Mouse (Mus musculus) midbrain, embryonic 12.5 days (tissue): ENCODE results near the gene Zfp462. TPM values are rescaled to one million over a fixed set of nuclear protein-coding genes. Genes with fewer than 3 reads are reported as not detected.

Experiments
- ATAC-seq: fragments of 200-750 bp; cut with Nextera tagmentation; 2 replicates; pipeline ENCODE4 v1.8.0; 2017; ENCODE audit warnings: low read depth, moderate TSS enrichment, moderate library complexity; ENCODE audit not compliant: low FRiP score
- H3K27ac ChIP-seq: fragments of 300-500 bp; sonication (generic); replicated peaks from 2 replicates; pipeline ENCODE4 v1.5.1; 2016; ENCODE audit warnings: mild to moderate bottlenecking
- H3K27me3 ChIP-seq: fragments of 300-500 bp; sonication (generic); 2 replicates; pipeline ENCODE4 v1.6.1; 2016; ENCODE audit warnings: mild to moderate bottlenecking
- H3K36me3 ChIP-seq: fragments of 300-500 bp; sonication (generic); 2 replicates; pipeline ENCODE4 v1.6.1; 2016
- H3K4me1 ChIP-seq: fragments of 300-500 bp; sonication (generic); 2 replicates; pipeline ENCODE4 v1.6.1; 2016
- H3K4me2 ChIP-seq: fragments of 300-500 bp; sonication (generic); replicated peaks from 2 replicates; pipeline ENCODE4 v1.6.1; 2016; ENCODE audit warnings: mild to moderate bottlenecking, moderate library complexity
- H3K4me3 ChIP-seq: fragments of 300-500 bp; sonication (generic); 2 replicates; pipeline ENCODE4 v1.5.1; 2016; ENCODE audit warnings: mild to moderate bottlenecking
- H3K9ac ChIP-seq: fragments of 300-500 bp; sonication (generic); replicated peaks from 2 replicates; pipeline ENCODE4 v1.6.1; 2016; ENCODE audit warnings: mild to moderate bottlenecking, moderate library complexity
- H3K9me3 ChIP-seq: fragments of 300-500 bp; sonication (generic); 2 replicates; pipeline ENCODE4 v1.6.1; 2016; ENCODE audit warnings: mild to moderate bottlenecking
- WGBS: fragments of 180-500 bp; shearing (Covaris S2); methylation state at CpG from one replicate; pipeline ENCODE4 v1.1.7; 2016; 5-methylcytosine and 5-hydroxymethylcytosine counted together
- polyA plus RNA-seq: library from polyadenylated mRNA; unstranded; fragments of >200 nt; fragmentation: Nextera tagmentation; extraction: Ambion mirVana; gene quantifications from 2 replicates; pipeline ENCODE4 v1.2.1, GENCODE M21; 2016

Gene Zfp462
- polyA plus RNA-seq, 1 experiment from 2014 or later = 20.2 TPM

DNA sequence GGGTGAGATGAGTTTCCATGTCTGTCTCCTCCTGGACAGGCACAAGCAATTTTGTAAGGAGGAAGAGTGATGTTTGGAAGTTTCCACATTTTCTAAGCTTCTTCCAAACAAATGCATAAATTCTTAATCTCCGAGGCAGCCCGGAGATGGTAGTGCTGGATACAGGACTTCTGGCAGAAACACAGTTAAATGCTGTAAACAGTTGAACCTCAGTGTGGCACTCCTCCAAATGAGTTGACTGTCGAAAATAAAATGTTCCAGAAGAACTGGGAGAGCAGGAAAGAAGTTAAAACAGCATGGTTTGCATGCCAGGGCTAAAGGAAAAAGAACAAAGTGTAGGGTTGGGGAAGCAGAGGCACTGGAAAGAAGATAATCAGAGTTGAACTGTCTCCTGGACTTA lies 9.6 kb downstream of the Zfp462 start:
- 93% methylated on average over 3 of the region's 3 CpGs for WGBS

DNA sequence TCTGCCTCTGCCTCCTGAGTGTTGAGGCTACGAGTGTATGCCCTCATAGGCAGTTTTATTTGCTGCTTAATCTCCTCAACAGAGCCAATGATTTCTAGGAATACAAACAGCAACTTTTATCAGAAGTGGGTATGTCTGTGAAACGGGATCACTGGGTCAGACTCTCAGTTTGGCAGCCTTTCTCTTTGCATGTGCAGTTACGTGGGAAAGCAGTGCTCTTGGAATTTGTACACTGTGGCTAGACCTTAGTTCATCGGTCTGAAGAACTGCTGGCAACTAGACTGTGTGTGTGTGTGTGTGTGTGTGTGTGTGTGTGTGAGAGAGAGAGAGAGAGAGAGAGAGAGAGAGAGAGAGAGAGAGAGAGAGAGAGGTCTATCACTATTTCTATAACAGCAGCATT lies 15.9 kb downstream of the Zfp462 start:
- no peak for ATAC-seq
- H3K36me3 ChIP-seq = peaks cover 33% of the 10 kb centered on the region

More for the DNA sequence above, 9.6 kb downstream of the Zfp462 start:
- Histone ChIP-seq H3K4me2 (no peak overlapping the region), H3K27me3 (no peaks in the 10 kb centered on the region), H3K36me3 (peaks cover 29% of the 10 kb centered on the region), H3K9me3 (no peaks in the 10 kb centered on the region), H3K4me3 (no peak overlapping the region), H3K27ac (no peak overlapping the region), H3K4me1 (peaks cover 44% of the 10 kb centered on the region), H3K9ac (no peak overlapping the region)
- ATAC-seq = no peak

DNA sequence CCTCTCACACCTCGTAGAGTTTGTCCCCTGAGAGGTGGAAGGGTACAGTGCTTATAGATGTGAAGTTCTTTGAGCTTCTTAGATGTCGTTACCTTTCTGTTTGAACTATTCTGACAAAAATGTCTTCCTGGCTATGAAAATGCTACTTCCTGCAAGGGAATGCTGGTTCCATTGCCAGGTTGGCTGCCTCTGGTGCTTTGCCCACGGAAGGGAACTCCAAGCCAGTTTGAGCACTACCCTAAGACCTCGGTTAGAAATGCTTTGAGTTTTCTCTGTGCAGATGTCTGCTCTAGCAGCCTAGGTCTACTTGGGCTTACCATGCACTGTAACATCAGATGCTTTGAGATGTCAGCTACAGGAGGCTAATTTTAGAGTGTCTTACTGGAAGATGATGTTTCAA lies 17.3 kb downstream of the Zfp462 start:
- Histone ChIP-seq H3K4me1 (peaks cover 26% of the 10 kb centered on the region), H3K9me3 (no peaks in the 10 kb centered on the region), H3K36me3 (peaks cover 38% of the 10 kb centered on the region), H3K4me3 (no peak overlapping the region), H3K9ac (no peak overlapping the region), H3K27me3 (no peaks in the 10 kb centered on the region), H3K4me2 (no peak overlapping the region), H3K27ac (no peak overlapping the region)
- 91% methylated on average over 4 of the region's 4 CpGs for WGBS
- no peak for ATAC-seq

More for the DNA sequence above, 15.9 kb downstream of the Zfp462 start:
- Histone ChIP-seq H3K27me3 (no peaks in the 10 kb centered on the region), H3K4me1 (peaks cover 16% of the 10 kb centered on the region; the same call in 1 of the 2 replicates), H3K9ac (no peak overlapping the region), H3K9me3 (no peaks in the 10 kb centered on the region), H3K4me2 (no peak overlapping the region), H3K27ac (no peak overlapping the region), H3K4me3 (no peak overlapping the region)
- 91% methylated on average over 4 of the region's 4 CpGs for WGBS

DNA sequence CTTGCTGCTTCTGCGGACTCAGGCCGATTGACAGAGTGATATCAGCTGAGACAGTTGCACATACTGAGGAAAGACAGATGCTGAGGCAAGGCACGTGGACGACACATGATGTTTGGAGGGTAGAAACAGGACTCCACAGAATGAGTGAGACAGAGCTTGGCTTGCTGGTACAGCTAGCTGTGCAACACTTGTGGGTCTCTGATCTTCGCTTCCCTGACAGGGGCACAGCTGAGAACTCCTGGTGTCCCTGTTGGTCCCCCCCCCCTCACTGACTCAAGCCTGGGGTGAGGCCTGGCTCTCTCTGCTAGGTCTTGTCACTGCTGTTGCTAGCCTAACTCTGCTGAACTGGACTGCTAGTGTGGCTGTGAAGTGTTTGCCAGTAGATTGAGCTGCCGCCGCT lies 18.7 kb downstream of the Zfp462 start:
- peaks cover 34% of the 10 kb centered on the region for H3K36me3 ChIP-seq
- H3K9me3 ChIP-seq = no peaks in the 10 kb centered on the region
- no peak overlapping the region for H3K4me3 ChIP-seq
- ATAC-seq = no peak
- no peak overlapping the region for H3K9ac ChIP-seq
- 87% methylated on average over 7 of the region's 7 CpGs for WGBS
- H3K4me1 ChIP-seq = peaks cover 28% of the 10 kb centered on the region
- H3K4me2 ChIP-seq = no peak overlapping the region
- H3K27me3 ChIP-seq = no peaks in the 10 kb centered on the region
- H3K27ac ChIP-seq = no peak overlapping the region

DNA sequence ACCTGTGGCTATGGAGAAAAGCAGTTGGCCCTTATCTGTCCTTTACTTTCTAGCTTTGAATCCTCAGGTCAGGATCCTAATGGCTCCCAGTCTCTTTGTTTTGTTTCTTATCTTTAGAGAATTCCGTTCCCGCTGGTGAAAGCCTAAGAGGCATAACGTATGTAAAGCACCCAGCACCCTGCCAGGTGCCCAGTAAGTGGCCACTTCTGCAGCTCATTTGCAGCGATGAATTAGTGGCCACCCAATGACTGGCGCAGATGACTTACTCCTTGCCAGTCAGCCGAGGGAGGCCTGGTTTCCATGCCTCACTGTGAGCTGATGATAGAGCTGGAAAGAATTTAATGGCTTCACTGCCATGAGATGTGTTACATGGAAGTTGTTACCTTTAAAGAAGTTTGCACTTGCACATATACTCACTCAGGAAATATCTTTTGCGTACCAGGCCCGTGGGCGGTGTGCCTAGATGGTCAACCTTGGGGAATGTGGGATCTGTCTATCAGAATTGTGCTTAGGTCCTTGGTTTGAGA lies 20.4 kb downstream of the Zfp462 start:
- H3K27me3 ChIP-seq = no peaks in the 10 kb centered on the region
- H3K27ac ChIP-seq = no peak overlapping the region
- H3K9me3 ChIP-seq = no peaks in the 10 kb centered on the region
- H3K36me3 ChIP-seq = peaks cover 41% of the 10 kb centered on the region
- H3K4me2 ChIP-seq = no peak overlapping the region
- H3K9ac ChIP-seq = no peak overlapping the region
- WGBS = 70% methylated on average over 9 of the region's 9 CpGs
- no peak for ATAC-seq
- H3K4me1 ChIP-seq = peaks cover 28% of the 10 kb centered on the region
- no peak overlapping the region for H3K4me3 ChIP-seq

DNA sequence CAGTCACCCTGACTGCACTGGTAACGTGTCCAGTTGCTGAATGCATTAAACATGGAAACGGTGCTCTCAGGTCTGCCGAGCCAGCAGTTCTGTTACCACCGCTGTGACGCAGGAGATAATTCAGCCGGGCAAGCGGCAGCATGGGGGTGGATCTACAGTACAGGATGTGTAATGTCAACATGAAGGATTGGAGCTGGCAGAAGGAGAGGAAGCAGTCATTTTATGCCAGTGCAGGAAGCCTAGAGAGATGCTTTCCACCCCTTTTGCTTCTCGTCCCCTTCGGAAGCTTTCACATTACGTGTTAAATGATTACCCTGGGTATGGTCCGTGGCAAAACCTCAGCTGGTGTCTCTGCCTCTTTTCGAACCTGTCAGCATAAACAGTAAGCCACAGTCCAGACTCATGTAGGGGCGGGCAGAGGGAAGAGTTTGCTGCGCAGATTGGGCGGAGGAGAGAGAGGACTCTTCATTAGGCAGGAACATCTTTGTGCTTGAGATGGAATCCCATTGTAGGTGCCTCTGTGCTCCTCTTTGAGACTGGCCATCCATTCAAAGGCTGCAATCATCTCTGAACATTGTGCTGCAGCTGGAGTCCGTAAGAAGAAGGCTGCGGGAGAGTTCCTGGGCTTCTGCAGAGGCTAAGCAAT lies 21.4 kb downstream of the Zfp462 start:
- WGBS = 76% methylated on average over 17 of the region's 17 CpGs
- ATAC-seq = no peak
- Histone ChIP-seq H3K4me2 (no peak overlapping the region), H3K27me3 (no peaks in the 10 kb centered on the region), H3K4me3 (no peak overlapping the region), H3K9me3 (no peaks in the 10 kb centered on the region), H3K4me1 (peaks cover 28% of the 10 kb centered on the region), H3K9ac (no peak overlapping the region; the same call in 1 of the 2 replicates), H3K27ac (peak overlapping the region; percentile 49; the same call in 1 of the 2 replicates), H3K36me3 (peaks cover 42% of the 10 kb centered on the region)

DNA sequence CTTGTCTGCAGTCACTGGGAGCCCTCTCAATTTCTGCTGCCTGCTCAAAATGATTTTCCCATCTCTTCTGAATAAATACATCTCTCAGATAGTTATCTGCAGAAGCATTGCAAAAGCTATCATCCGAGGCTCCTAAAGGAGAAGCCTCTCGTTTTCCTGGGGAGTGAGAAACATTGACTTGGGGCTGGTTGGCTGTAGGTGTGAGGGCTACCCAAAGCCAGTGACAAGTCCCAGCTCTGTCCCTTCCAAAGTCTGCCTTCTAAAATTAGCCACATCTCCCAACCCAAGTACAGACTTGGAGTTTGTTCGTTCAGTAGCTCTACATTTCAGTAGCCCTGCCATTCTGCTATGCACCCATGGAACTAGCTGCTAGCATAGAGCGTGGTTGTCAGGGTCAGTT lies 22.3 kb downstream of the Zfp462 start:
- no peak overlapping the region for H3K4me2 ChIP-seq
- H3K9me3 ChIP-seq = no peaks in the 10 kb centered on the region
- H3K27me3 ChIP-seq = no peaks in the 10 kb centered on the region
- no peak for ATAC-seq
- no peak overlapping the region for H3K9ac ChIP-seq
- H3K27ac ChIP-seq = no peak overlapping the region; the same call in 1 of the 2 replicates
- 95% methylated on average over 4 of the region's 4 CpGs for WGBS
- peaks cover 28% of the 10 kb centered on the region for H3K4me1 ChIP-seq
- no peak overlapping the region for H3K4me3 ChIP-seq
- peaks cover 39% of the 10 kb centered on the region for H3K36me3 ChIP-seq

DNA sequence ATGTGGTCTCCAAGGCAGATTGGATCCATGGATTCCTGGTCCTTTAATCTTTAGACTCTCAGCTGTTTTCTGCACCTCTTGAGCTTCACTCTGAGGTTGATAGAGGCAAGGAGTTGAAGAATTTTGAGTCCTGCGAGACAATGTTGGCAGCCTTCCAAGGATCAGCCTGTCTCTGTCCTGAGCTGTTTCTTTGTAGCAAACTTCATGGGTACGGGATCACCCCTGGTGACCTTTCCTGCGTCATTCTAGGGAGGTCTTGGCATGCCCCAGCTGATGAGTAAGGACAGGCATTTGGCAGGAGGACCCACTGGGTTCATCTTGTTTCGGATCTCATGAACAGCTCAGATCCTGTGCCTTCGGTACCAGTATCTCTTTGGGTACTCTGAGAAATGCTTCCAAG lies 22.9 kb downstream of the Zfp462 start:
- no peak for ATAC-seq
- H3K4me2 ChIP-seq = no peak overlapping the region
- H3K27ac ChIP-seq = no peak overlapping the region
- H3K36me3 ChIP-seq = peaks cover 42% of the 10 kb centered on the region; the same call in 1 of the 2 replicates
- H3K4me1 ChIP-seq = peaks cover 28% of the 10 kb centered on the region
- H3K4me3 ChIP-seq = no peak overlapping the region
- 89% methylated on average over 5 of the region's 5 CpGs for WGBS
- no peaks in the 10 kb centered on the region for H3K9me3 ChIP-seq
- no peak overlapping the region for H3K9ac ChIP-seq
- H3K27me3 ChIP-seq = no peaks in the 10 kb centered on the region

DNA sequence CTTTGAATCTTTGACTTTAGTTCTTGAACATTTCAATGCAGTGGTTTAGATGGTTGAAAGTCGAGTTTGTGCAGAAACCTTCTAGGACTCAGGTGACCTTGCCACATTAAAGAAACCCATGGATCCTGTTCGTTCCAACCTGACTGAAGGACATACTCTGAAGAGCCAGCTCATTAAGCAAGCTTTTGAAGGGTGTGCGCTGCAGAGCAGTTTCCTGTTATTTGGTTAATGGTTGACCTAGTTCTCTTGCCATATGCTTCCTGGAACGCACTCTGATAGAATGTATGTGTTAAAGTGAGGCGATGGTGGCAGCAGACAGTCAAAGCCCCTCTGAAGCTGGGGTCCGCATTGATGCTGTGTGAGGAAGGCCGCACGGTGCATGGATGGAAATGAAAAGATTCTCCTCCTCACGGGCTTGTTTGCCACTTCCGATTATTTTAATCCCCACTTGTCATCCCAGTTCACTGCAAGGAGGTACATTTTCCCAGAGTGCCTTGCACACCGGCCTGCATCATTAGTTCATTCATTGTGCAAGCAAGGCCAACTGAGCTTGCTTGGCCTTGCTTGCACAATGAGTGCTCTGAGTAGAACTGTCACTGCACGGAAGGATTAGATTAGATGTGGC lies 24.9 kb downstream of the Zfp462 start:
- no peak overlapping the region for H3K4me3 ChIP-seq
- H3K9me3 ChIP-seq = no peaks in the 10 kb centered on the region
- no peak overlapping the region for H3K4me2 ChIP-seq
- WGBS = 92% methylated on average over 12 of the region's 12 CpGs
- no peaks in the 10 kb centered on the region for H3K27me3 ChIP-seq
- peaks cover 22% of the 10 kb centered on the region for H3K4me1 ChIP-seq
- ATAC-seq = no peak
- peaks cover 55% of the 10 kb centered on the region for H3K36me3 ChIP-seq
- no peak overlapping the region for H3K27ac ChIP-seq
- H3K9ac ChIP-seq = no peak overlapping the region

DNA sequence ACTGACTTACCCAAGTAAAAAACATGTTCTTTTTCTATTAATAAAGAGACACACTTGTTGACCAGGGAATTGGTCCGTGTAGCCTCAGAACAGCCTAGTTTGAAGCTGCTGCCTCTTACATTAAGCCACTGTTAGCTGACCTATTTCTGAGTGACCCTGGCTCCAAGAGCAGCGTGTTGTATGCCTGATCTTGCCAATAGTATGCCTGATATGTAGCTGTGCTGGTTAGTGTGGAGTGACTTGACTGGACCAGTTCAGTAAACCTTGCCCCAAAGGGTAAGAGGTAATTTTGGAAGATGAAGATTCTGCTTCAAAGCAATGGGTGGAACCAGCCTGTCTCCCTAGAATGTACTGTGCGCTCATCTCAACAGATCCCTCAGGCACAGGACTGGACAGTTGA lies 26.5 kb downstream of the Zfp462 start:
- 94% methylated on average over 3 of the region's 3 CpGs for WGBS
- no peak overlapping the region for H3K27ac ChIP-seq
- H3K9ac ChIP-seq = no peak overlapping the region
- peaks cover 6% of the 10 kb centered on the region for H3K4me1 ChIP-seq
- H3K4me3 ChIP-seq = no peak overlapping the region
- peaks cover 43% of the 10 kb centered on the region for H3K36me3 ChIP-seq
- no peak for ATAC-seq
- no peaks in the 10 kb centered on the region for H3K27me3 ChIP-seq
- no peak overlapping the region for H3K4me2 ChIP-seq
- H3K9me3 ChIP-seq = no peaks in the 10 kb centered on the region

DNA sequence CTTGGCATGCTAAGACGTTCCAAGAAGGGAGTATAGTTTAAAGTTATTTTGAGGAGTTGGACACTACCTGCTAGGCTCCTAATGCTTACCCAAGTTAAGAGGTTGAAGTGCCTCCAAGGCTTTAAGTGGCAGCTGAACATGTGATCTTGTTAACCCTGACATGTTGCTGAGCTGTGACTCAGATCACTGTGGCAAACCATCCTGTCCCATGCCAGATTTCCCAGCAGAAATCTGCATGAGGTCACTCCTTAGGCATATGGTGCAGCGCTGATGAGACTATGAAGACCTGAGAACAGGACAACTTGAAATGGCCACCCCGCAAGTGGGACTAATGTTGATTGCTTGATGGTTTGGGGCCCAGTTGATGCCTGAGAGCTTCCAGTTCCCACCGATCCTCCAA lies 27.2 kb downstream of the Zfp462 start:
- Histone ChIP-seq H3K4me2 (no peak overlapping the region), H3K4me1 (peaks cover 2% of the 10 kb centered on the region; the same call in 1 of the 2 replicates), H3K9me3 (no peaks in the 10 kb centered on the region), H3K27me3 (no peaks in the 10 kb centered on the region), H3K4me3 (no peak overlapping the region), H3K36me3 (peaks cover 37% of the 10 kb centered on the region), H3K9ac (no peak overlapping the region), H3K27ac (no peak overlapping the region)
- ATAC-seq = no peak
- 91% methylated on average over 4 of the region's 4 CpGs for WGBS

DNA sequence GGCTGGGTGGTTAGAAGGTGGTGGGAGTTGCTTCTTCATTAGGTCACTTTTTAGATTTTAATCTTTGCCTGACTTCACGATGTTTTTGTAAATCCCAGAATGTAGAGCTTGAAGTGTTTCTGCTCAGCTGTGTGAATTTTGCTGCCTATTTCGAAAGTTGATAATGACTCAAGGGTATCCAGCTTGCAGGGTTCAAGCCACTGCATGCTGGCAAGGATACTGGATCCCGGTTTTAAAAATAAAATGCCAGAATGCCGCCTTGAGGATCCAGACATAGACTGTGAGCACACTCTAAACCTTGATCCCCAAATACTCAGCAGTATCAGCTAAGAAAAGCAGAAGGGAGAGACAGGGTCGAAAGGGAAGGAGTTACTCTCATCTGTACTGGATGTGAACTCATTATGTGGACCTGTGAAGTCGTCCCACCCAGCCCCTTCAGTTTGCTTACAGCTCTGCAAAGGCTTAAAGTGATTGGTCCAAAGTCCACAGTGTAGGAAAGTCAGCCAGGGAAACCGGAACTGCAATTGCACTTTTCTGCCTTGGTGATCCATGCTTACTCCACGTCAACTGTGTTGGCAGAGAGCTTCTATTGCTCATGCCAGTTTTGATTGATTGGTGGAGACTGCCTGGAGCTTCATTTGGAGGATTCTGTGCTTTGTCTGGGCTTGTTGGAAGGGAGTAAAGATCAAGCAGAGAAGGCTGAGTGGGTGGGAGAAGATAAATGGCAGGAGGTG lies 28.1 kb downstream of the Zfp462 start:
- Histone ChIP-seq H3K4me2 (no peak overlapping the region), H3K27me3 (no peaks in the 10 kb centered on the region), H3K4me1 (peaks cover 5% of the 10 kb centered on the region), H3K9me3 (no peaks in the 10 kb centered on the region), H3K4me3 (no peak overlapping the region), H3K9ac (no peak overlapping the region), H3K27ac (no peak overlapping the region), H3K36me3 (peaks cover 32% of the 10 kb centered on the region)
- 90% methylated on average over 8 of the region's 8 CpGs for WGBS
- ATAC-seq = no peak
